Mouse (Mus musculus) kidney, embryonic 15.5 days (tissue): ENCODE measurements around the gene Aff3. TPM values are rescaled to one million over a fixed set of nuclear protein-coding genes. Genes with fewer than 3 reads are reported as not detected.

Experiments used
- ATAC-seq: fragments of 200-750 bp; cut with Nextera tagmentation; replicated peaks from 2 replicates; pipeline ENCODE4 v1.8.0; 2017; ENCODE audit warnings: moderate TSS enrichment; ENCODE audit not compliant: low FRiP score
- H3K27ac ChIP-seq: fragments of 300-500 bp; sonication (generic); 2 replicates; pipeline ENCODE4 v1.5.1; 2015; ENCODE audit warnings: mild to moderate bottlenecking, inconsistent platforms
- H3K27me3 ChIP-seq: fragments of 300-500 bp; sonication (generic); 2 replicates; pipeline ENCODE4 v1.6.1; 2015; ENCODE audit warnings: inconsistent platforms
- H3K36me3 ChIP-seq: fragments of 300-500 bp; sonication (generic); 2 replicates; pipeline ENCODE4 v1.6.1; 2015; ENCODE audit warnings: inconsistent platforms
- H3K4me1 ChIP-seq: fragments of 300-500 bp; sonication (generic); 2 replicates; pipeline ENCODE4 v1.6.1; 2015; ENCODE audit warnings: inconsistent platforms
- H3K4me2 ChIP-seq: fragments of 300-500 bp; sonication (generic); 2 replicates; pipeline ENCODE4 v1.6.1; 2015; ENCODE audit warnings: moderate library complexity, mild to moderate bottlenecking, inconsistent platforms
- H3K4me3 ChIP-seq: fragments of 300-500 bp; sonication (generic); replicated peaks from 2 replicates; pipeline ENCODE4 v1.5.1; 2015; ENCODE audit warnings: mild to moderate bottlenecking, inconsistent platforms
- H3K9ac ChIP-seq: fragments of 300-500 bp; sonication (generic); 2 replicates; pipeline ENCODE4 v1.6.1; 2015; ENCODE audit warnings: mild to moderate bottlenecking, inconsistent platforms
- H3K9me3 ChIP-seq: fragments of 300-500 bp; sonication (generic); replicated peaks from 2 replicates; pipeline ENCODE4 v1.6.1; 2016; ENCODE audit warnings: inconsistent platforms
- WGBS: fragments of 180-500 bp; shearing (Covaris S2); methylation state at CpG from one replicate; pipeline ENCODE4 v1.1.7; 2015; ENCODE audit warnings: mixed read lengths; 5-methylcytosine and 5-hydroxymethylcytosine counted together
- polyA plus RNA-seq: library from polyadenylated mRNA; unstranded; fragments of >200 nt; fragmentation: Nextera tagmentation; extraction: Ambion mirVana; gene quantifications from 2 replicates; pipeline ENCODE4 v1.2.1, GENCODE M21; 2015

The Aff3 gene
- polyA plus RNA-seq, 1 experiment from 2014 or later, result 7.5 TPM

DNA sequence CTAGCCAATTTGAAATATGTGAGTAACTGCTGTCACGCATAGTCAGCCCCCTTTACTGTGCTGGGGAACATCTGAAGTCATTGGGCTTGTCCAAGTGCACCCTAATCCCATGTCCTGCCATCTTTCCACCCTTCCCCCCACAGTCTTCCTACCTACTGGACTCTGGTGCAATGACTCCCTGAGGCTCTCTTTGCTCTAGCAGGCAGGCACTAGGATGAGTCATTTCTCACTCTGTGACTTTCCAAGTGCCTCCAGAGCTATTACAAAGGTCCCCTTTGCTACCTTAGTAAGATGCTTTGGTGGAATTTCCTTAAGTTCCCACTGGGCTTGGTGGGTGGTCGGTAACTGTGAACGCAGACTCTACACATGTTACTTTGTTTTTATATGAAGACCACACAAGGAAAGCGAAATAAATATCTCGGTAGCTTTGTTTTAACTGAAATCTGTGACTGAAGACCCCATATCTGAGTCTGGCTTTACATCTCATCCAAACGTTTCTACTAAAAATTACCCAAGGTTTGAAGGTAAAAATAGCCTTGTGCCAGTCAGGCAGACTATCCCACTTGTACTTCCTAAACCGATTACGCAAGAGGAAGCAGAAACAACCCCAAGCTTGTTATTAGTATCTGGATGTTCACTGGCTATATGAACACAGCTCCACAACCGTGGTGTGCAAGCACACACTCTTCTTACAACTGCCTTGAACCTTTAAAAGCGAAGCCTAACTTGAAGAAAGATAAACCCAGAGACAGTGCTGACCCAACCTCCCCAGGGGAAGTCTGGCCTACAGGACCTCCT, 405.0 kb downstream of the Aff3 start:
- Histone ChIP-seq H3K27ac (no peak overlapping the region), H3K9me3 (no peaks in the 10 kb centered on the region), H3K4me1 (peaks cover 10% of the 10 kb centered on the region), H3K27me3 (no peaks in the 10 kb centered on the region), H3K4me2 (no peak overlapping the region), H3K9ac (no peak overlapping the region), H3K4me3 (no peak overlapping the region), H3K36me3 (0 out of 2 replicates have a peak, but pooled peaks cover 5% of the 10 kb centered on the region)
- ATAC-seq, result no peak
- 80% methylated on average over 10 of the region's 10 CpGs for WGBS

GRCm38 (mm10) chr1:38254426-38254825, 410.3 kb downstream of the Aff3 start:
- WGBS, result 71% methylated on average over 8 of the region's 8 CpGs
- Histone ChIP-seq H3K4me2 (no peak overlapping the region), H3K4me1 (peaks cover 7% of the 10 kb centered on the region), H3K4me3 (no peak overlapping the region), H3K9me3 (no peaks in the 10 kb centered on the region), H3K27me3 (no peaks in the 10 kb centered on the region), H3K27ac (no peak overlapping the region), H3K9ac (no peak overlapping the region), H3K36me3 (no peaks in the 10 kb centered on the region)
- ATAC-seq, result no peak

GRCm38 (mm10) chr1:38252766-38253079, 412.0 kb downstream of the Aff3 start:
- H3K27ac ChIP-seq, result peak overlapping the region; percentile 27; the same call in 1 of the 2 replicates
- H3K9ac ChIP-seq, result no peak overlapping the region
- H3K36me3 ChIP-seq, result no peaks in the 10 kb centered on the region
- no peak overlapping the region for H3K4me2 ChIP-seq
- WGBS, result 32% methylated on average over 2 of the region's 2 CpGs
- no peaks in the 10 kb centered on the region for H3K9me3 ChIP-seq
- peaks cover 18% of the 10 kb centered on the region for H3K4me1 ChIP-seq
- H3K4me3 ChIP-seq, result no peak overlapping the region
- ATAC-seq, result no peak
- H3K27me3 ChIP-seq, result no peaks in the 10 kb centered on the region

DNA sequence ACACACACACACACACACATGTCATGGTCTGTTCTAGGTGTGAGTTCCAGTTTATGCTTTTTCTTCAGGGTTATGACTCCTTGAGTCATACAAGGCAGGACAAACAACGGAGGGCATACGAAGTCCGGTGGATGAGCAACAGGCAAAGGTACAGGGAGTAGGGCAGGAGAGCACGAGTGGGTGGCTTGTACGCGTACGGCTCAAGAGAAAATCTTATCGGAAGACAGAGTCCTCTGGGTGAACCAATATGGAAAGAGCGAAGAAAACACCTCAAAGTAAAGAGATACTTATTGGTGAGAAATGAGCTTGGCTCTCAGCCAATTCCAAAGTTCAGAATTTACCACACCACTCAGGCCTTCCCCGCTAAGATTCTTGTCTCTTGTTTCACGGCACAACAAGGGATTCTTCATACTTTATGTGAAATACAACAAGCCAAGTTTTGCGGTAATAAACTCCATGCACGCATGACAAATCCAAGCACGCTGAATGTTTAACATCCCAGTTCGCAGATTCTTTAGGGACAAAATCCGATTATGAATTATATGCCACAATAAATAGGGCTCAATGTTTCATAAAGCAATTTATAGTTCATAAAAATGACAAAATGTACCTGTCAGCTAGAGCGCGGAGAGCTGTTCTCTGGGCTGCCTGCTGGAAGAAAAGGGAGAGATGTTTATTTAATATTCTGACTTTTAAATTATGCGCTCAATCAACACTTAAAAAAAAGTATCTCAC, 412.6 kb downstream of the Aff3 start:
- Histone ChIP-seq H3K9ac (no peak overlapping the region), H3K4me3 (no peak overlapping the region), H3K36me3 (no peaks in the 10 kb centered on the region), H3K4me1 (peaks cover 18% of the 10 kb centered on the region), H3K4me2 (no peak overlapping the region), H3K27ac (peak overlapping the region; percentile 48; the same call in 1 of the 2 replicates), H3K27me3 (no peaks in the 10 kb centered on the region), H3K9me3 (no peaks in the 10 kb centered on the region)
- WGBS, result 62% methylated on average over 19 of the region's 19 CpGs
- ATAC-seq, result 0 out of 2 replicates have a peak, but pooled peaks have one; percentile 34

DNA sequence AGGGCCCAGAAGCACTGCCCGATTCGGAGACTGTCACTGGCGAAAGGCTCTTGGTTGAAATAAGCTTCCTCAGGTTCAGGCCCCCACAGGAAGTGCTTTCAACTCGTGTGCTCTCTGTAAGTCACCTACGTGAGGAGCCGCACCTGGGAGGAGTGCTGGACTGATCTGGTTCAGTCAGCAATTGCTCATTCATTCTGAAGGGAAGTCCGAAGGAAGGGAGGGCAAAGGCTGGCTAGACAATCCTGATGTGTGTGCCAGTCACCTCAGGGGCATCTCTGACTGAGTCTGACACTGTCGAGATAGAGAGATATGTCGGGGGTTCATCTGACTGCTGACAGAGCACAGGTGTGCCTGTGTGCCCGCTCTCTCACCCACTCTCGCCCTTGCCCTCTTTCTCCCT, 413.3 kb downstream of the Aff3 start:
- Histone ChIP-seq H3K4me3 (no peak overlapping the region), H3K36me3 (no peaks in the 10 kb centered on the region), H3K9ac (no peak overlapping the region), H3K27me3 (no peaks in the 10 kb centered on the region), H3K27ac (peak overlapping the region; percentile 48; the same call in 1 of the 2 replicates), H3K9me3 (no peaks in the 10 kb centered on the region), H3K4me1 (peaks cover 20% of the 10 kb centered on the region), H3K4me2 (no peak overlapping the region)
- ATAC-seq, result no peak
- 85% methylated on average over 11 of the region's 11 CpGs for WGBS

DNA sequence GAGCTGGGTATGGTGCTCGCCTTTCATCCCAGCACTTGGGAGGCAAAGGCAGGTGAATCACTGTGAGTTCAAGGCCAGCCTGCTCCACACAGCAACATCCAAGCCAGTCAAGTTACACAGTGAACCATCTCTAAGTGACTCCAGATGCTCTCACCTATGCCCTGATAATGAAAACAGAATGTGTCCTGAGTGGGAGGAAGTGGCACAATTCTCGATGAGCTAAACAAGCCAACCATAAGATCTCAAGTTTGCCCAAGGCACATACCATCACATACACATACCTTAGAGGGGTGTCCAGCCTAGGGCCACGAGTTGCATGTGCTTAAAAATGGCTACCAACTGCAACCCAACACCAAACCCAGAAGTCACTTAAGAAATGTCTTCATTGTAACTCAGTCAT, 414.5 kb downstream of the Aff3 start:
- Histone ChIP-seq H3K27me3 (no peaks in the 10 kb centered on the region), H3K4me3 (no peak overlapping the region), H3K4me2 (no peak overlapping the region), H3K36me3 (no peaks in the 10 kb centered on the region), H3K9me3 (no peaks in the 10 kb centered on the region), H3K27ac (no peak overlapping the region), H3K9ac (no peak overlapping the region), H3K4me1 (peaks cover 20% of the 10 kb centered on the region)
- no peak for ATAC-seq
- 79% methylated on average over 3 of the region's 3 CpGs for WGBS

DNA sequence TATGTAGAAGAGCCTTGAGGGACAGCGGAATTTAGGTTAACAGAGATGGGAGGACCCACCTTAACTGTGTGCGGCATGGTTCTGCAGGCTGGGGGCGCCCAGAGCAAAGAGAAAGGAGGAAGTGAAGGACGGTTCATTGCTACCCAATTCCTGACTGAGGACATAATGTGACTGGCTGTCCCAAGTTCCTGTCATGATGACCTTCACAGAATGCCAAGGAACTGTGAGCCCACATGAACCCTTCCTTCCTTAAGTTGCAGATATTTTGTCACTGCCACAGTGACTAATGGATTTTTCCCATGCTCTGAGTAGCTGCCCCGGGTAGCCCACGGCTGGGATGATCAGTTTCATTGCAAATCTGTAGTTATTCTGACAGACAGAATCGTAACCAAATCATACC, 415.2 kb downstream of the Aff3 start:
- 78% methylated on average over 7 of the region's 7 CpGs for WGBS
- H3K27ac ChIP-seq, result no peak overlapping the region
- peaks cover 20% of the 10 kb centered on the region for H3K4me1 ChIP-seq
- H3K4me3 ChIP-seq, result no peak overlapping the region
- H3K27me3 ChIP-seq, result no peaks in the 10 kb centered on the region
- H3K36me3 ChIP-seq, result no peaks in the 10 kb centered on the region
- H3K4me2 ChIP-seq, result no peak overlapping the region
- no peak for ATAC-seq
- no peaks in the 10 kb centered on the region for H3K9me3 ChIP-seq
- no peak overlapping the region for H3K9ac ChIP-seq

- no peaks in the 10 kb centered on the region for H3K36me3 ChIP-seq
- peaks cover 20% of the 10 kb centered on the region for H3K4me1 ChIP-seq
- peak; percentile 67 for ATAC-seq
- no peaks in the 10 kb centered on the region for H3K27me3 ChIP-seq
- no peak overlapping the region for H3K9ac ChIP-seq
- H3K4me2 ChIP-seq, result 0 out of 2 replicates have a peak overlapping the region, but pooled peaks have one; percentile 23
- H3K27ac ChIP-seq, result peak overlapping the region; percentile 37; the same call in 1 of the 2 replicates
- 15% methylated on average over 9 of the region's 9 CpGs for WGBS
- H3K9me3 ChIP-seq, result no peaks in the 10 kb centered on the region
- H3K4me3 ChIP-seq, result no peak overlapping the region
Measured at GRCm38 (mm10) chr1:38248027-38248426, 416.7 kb downstream of the Aff3 start.

- Histone ChIP-seq H3K4me2 (no peak overlapping the region), H3K4me1 (peaks cover 33% of the 10 kb centered on the region), H3K27ac (no peak overlapping the region), H3K9ac (no peak overlapping the region), H3K36me3 (no peaks in the 10 kb centered on the region), H3K27me3 (no peaks in the 10 kb centered on the region), H3K4me3 (no peak overlapping the region), H3K9me3 (no peaks in the 10 kb centered on the region)
- 29% methylated on average over 4 of the region's 4 CpGs for WGBS
- 0 out of 2 replicates have a peak, but pooled peaks have one; percentile 42 for ATAC-seq
Measured at GRCm38 (mm10) chr1:38242559-38242958, 422.2 kb downstream of the Aff3 start.

DNA sequence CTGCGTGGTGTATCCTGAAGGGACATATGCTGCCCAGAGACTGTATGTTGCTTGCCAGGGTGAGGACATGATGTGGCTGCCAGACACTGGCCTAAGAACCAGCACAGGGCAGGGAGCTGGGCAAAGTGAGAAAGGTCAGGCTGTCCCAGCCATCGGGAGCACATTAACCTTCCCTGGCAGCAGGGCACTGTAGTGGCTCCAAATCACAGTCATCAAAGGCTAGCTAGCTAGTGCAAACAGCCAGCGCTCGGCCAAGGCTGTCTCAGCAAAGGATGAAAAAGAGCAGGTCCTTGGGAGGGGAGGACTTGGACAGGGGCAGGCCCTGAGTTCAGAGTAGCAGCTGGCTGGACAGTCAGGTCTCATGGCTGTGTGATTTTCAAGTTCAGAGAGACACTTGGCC, 423.0 kb downstream of the Aff3 start:
- H3K27ac ChIP-seq, result peak overlapping the region; percentile 59; the same call in 1 of the 2 replicates
- WGBS, result 42% methylated on average over 4 of the region's 4 CpGs

GRCm38 (mm10) chr1:38241221-38241666, 423.5 kb downstream of the Aff3 start:
- Histone ChIP-seq H3K27me3 (no peaks in the 10 kb centered on the region), H3K9ac (no peak overlapping the region), H3K9me3 (no peaks in the 10 kb centered on the region), H3K4me2 (no peak overlapping the region), H3K36me3 (no peaks in the 10 kb centered on the region), H3K4me1 (peaks cover 32% of the 10 kb centered on the region), H3K4me3 (no peak overlapping the region), H3K27ac (peak overlapping the region; percentile 59; the same call in 1 of the 2 replicates)
- 50% methylated on average over 6 of the region's 6 CpGs for WGBS
- ATAC-seq, result peak; percentile 67

More for the DNA sequence above, 423.0 kb downstream of the Aff3 start:
- Histone ChIP-seq H3K9me3 (no peaks in the 10 kb centered on the region), H3K4me3 (no peak overlapping the region), H3K9ac (no peak overlapping the region), H3K36me3 (no peaks in the 10 kb centered on the region), H3K4me1 (peaks cover 32% of the 10 kb centered on the region), H3K27me3 (no peaks in the 10 kb centered on the region), H3K4me2 (no peak overlapping the region)
- peak; percentile 50 for ATAC-seq
